Mouse (Mus musculus) activated CD4-positive, CD25-positive, alpha-beta regulatory T cell, adult 4 months (primary cell): ENCODE results near the gene Trrap. TPM values are rescaled to one million over a fixed set of nuclear protein-coding genes. Genes with fewer than 3 reads are reported as not detected.
A peak's percentile ranks its signal among the peaks of the same experiment; 100 is the strongest.

Experiments
- ATAC-seq: one replicate; pipeline ENCODE4 v1.8.0; 2017
- polyA plus RNA-seq, 2 experiments: library from polyadenylated mRNA; unstranded; fragments of 100-300 nt; shearing (Covaris generic); gene quantifications; one replicate each; pipeline ENCODE4 v1.2.1; 2017

Trrap gene
- polyA plus RNA-seq, 2 experiments from 2014 or later: 50.9 to 69.5 TPM

DNA sequence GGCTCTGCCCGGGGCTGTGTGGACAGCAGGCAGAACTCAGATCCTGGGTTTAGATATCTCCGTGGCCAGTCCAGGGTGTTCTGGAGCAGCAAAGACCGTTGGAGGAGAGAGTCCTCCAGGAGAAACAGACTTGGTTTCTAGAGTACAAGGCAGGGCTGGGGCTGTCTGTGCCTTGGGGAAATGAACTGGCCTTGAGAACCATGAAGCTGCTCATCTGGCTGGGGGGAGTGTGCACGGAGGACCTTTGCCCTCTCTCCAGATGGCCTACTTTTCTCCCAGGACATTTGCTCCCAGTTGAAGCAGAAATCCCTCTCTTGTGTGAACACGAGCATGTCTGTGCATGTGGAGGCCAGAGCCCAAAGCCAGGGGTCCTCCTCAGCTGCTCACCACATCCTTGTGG, 104.8 kb downstream of the Trrap start:
- ATAC-seq: no peak

DNA sequence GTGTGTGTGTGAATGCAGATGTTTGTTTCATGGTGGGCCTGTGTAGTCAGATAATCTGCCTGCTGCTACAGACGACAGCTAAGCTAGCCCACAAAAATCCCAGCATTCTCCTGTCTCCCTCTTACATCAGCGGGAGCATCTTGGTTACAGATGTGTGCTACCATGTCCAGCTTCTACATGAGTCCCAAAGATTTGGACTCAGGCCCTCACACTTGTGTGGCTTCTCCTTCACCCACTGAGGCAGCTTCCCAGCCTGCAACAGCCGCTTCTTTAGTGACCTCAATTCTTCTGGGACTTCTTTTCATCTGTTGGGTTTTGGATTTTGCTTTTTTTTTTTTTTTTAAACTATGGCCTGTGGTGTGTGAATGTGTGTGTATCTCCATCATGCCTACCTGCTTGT, 105.3 kb downstream of the Trrap start:
- no peak for ATAC-seq

GRCm38 (mm10) chr5:144875227-144875626, 107.7 kb downstream of the Trrap start:
- no peak for ATAC-seq

GRCm38 (mm10) chr5:144875892-144876291, 108.4 kb downstream of the Trrap start:
- peak; percentile 49 for ATAC-seq

DNA sequence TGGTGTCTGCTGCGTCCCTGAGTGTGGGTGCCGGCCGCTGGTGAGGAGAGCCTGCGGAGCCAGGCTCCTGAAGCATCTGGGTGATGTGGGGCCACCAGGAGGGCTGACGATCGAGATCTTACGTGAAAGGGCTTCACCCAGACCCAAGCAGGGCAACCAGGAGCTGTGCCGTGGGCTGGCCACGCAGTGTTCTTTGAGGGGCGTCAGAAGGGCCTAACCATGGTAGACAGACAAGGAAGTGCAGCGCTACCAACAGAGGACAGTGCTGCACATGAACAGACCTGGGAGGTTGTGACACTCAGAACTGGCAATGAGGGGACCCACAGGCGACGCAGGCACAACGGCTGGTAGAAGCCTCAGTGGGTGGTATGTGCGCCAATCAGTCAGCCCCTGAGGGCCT, 109.5 kb downstream of the Trrap start:
- no peak for ATAC-seq

GRCm38 (mm10) chr5:144881670-144882399, 114.3 kb downstream of the Trrap start:
- ATAC-seq: no peak

- ATAC-seq: no peak
Observed at GRCm38 (mm10) chr5:144884629-144885217, 117.2 kb downstream of the Trrap start.

- no peak for ATAC-seq
Observed at GRCm38 (mm10) chr5:144885968-144886650, 118.6 kb downstream of the Trrap start.

- no peak for ATAC-seq
Observed at GRCm38 (mm10) chr5:144891276-144891675, 123.7 kb downstream of the Trrap start.

- no peak for ATAC-seq
Observed at GRCm38 (mm10) chr5:144897881-144898280, 130.3 kb downstream of the Trrap start.

GRCm38 (mm10) chr5:144898448-144899052, 131.0 kb downstream of the Trrap start:
- no peak for ATAC-seq

DNA sequence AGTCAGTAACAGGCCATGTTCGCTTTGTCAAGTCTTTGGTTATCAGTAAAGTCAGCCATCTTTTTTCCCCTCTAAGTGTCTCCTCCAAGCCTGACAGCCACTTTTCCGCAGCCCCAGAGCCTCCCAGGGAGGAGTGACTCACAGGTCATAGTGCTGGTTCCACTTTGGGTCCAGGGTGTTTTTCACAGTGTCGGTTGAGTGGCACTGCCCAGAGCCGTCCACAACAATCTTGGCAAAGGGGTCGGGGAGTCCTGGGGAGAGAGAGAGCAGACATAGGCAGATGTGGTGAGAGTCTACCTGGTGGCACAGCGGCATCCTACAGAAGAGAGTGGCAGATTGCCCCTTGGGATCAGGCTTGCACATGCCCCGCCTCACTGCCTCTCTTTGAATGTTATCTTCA, 133.5 kb downstream of the Trrap start:
- no peak for ATAC-seq

GRCm38 (mm10) chr5:144901791-144902190, 134.3 kb downstream of the Trrap start:
- no peak for ATAC-seq

DNA sequence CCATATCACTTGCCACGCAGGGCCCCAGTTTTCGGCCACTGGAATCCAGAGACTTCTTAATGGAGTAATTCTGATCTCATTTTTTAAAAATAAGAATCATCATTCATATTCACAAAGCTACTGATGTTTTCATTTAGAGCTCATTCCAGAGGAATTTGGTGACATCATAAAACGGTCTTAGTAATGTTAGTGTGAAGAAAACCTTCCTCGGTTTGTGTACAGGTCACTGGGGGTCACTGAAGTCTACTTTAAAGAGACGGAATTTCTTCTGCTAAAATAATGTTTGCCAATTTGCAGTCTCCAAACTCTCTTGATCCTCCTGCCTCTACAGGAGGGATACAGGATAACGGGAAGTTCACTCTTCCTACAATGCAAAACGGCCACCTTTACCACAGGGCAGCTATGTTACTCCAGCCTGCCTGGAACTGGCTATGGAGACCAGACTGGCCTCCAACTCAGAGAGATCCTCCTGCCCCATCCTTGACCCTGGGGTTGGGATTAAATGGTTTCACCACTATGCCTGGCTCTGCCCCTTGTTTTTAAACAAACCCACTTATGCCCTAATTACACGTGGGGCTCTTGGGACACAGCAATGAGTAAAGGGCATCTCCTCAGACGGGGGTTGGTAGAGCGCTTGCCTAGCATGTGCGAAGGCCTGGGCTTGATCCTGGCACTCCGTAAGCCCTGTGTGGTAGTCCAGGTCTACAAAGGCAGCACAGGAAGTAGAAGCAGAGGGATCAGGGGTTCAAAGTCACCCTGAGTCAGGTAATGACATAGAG, 137.0 kb downstream of the Trrap start:
- no peak for ATAC-seq

DNA sequence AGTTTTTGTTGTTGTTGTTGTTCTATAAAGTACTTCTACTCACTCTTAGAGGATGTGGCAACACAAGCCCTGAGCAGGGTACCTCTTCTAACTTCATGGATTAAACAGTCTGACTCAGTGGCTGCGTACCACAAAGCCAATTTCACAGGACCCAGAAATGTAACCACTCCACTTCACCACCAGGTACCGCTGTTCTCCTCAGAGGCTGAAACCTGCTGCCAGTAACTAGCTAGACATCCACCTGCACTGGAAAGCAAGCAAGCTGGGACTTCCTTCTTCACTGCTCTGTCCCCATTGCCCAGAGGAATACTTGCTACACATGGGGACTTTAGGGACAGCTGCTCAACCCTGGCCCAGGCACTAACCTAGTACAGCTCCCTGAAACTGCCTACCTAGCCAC, 140.1 kb downstream of the Trrap start:
- ATAC-seq: no peak

Other genes starting within 250 kb of the Trrap start
- not detected for gene Nptx2, start 221.8 kb upstream of the Trrap start, polyA plus RNA-seq
- not detected for gene Tmem130, start 5.9 kb upstream of the Trrap start, polyA plus RNA-seq
- 1 to 10 TPM; 4.0 to 5.2 TPM for gene Smurf1, start 198.1 kb downstream of the Trrap start, polyA plus RNA-seq